Mouse (Mus musculus): ENCODE measurements around the gene Spc25. TPM values are rescaled to one million over a fixed set of nuclear protein-coding genes. Genes with fewer than 3 reads are reported as not detected.

Gene Spc25
- polyA plus RNA-seq, 1 experiment from 2014 or later = 189 TPM

- H3K27me3 ChIP-seq (replicated peaks; ENCODE audit: low read depth, poor library complexity, severe bottlenecking) = no peaks in the 10 kb centered on the region
- H3K27ac ChIP-seq (replicated peaks) = no peak overlapping the region
- no peak for DNase-seq (ENCODE audit: low spot score)
- H3K4me3 ChIP-seq = no peak overlapping the region
- no peaks in the 10 kb centered on the region for H3K36me3 ChIP-seq (replicated peaks)
- H3K9me3 ChIP-seq = no peaks in the 10 kb centered on the region
- WGBS = 85% methylated on average over 9 of the region's 9 CpGs
- H3K4me1 ChIP-seq = no peaks in the 10 kb centered on the region
Measured at GRCm38 (mm10) chr2:69170395-69171077, 35.5 kb downstream of the Spc25 start.

- H3K27ac ChIP-seq (replicated peaks) = no peak overlapping the region
- no peak for DNase-seq (ENCODE audit: low spot score)
- no peak overlapping the region for H3K4me3 ChIP-seq
- no peaks in the 10 kb centered on the region for H3K27me3 ChIP-seq (replicated peaks; ENCODE audit: low read depth, poor library complexity, severe bottlenecking)
- peaks cover 12% of the 10 kb centered on the region for H3K4me1 ChIP-seq
- H3K9me3 ChIP-seq = no peaks in the 10 kb centered on the region
- no peaks in the 10 kb centered on the region for H3K36me3 ChIP-seq (replicated peaks)
Measured at GRCm38 (mm10) chr2:69158907-69159306, 47.1 kb downstream of the Spc25 start.

GRCm38 (mm10) chr2:69156283-69156682, 49.7 kb downstream of the Spc25 start:
- 79% methylated on average over 7 of the region's 7 CpGs for WGBS
- DNase-seq (ENCODE audit: low spot score) = no peak
- Histone ChIP-seq H3K27me3 (replicated peaks; ENCODE audit: low read depth, poor library complexity, severe bottlenecking) (no peaks in the 10 kb centered on the region), H3K9me3 (no peaks in the 10 kb centered on the region), H3K4me3 (no peak overlapping the region), H3K4me1 (peaks cover 7% of the 10 kb centered on the region; the same call in 1 of the 2 replicates), H3K36me3 (replicated peaks) (no peaks in the 10 kb centered on the region), H3K27ac (replicated peaks) (0 out of 2 replicates have a peak overlapping the region, but pooled peaks have one; percentile 32)

GRCm38 (mm10) chr2:69155861-69156260, 50.1 kb downstream of the Spc25 start:
- no peaks in the 10 kb centered on the region for H3K36me3 ChIP-seq (replicated peaks)
- H3K27ac ChIP-seq (replicated peaks) = 0 out of 2 replicates have a peak overlapping the region, but pooled peaks have one; percentile 32
- H3K4me3 ChIP-seq = no peak overlapping the region
- DNase-seq (ENCODE audit: low spot score) = peak; percentile 33
- peaks cover 7% of the 10 kb centered on the region; the same call in 1 of the 2 replicates for H3K4me1 ChIP-seq
- WGBS = 56% methylated on average over 3 of the region's 3 CpGs
- H3K27me3 ChIP-seq (replicated peaks; ENCODE audit: low read depth, poor library complexity, severe bottlenecking) = no peaks in the 10 kb centered on the region
- no peaks in the 10 kb centered on the region for H3K9me3 ChIP-seq

- Histone ChIP-seq H3K36me3 (replicated peaks) (no peaks in the 10 kb centered on the region), H3K27me3 (replicated peaks; ENCODE audit: low read depth, poor library complexity, severe bottlenecking) (no peaks in the 10 kb centered on the region), H3K4me1 (peaks cover 5% of the 10 kb centered on the region; the same call in 1 of the 2 replicates), H3K4me3 (no peak overlapping the region), H3K9me3 (no peaks in the 10 kb centered on the region), H3K27ac (replicated peaks) (no peak overlapping the region)
- WGBS = 63% methylated on average over 5 of the region's 5 CpGs
- no peak for DNase-seq (ENCODE audit: low spot score)
Measured at GRCm38 (mm10) chr2:69150841-69151240, 55.2 kb downstream of the Spc25 start.

- no peak overlapping the region for H3K27ac ChIP-seq (replicated peaks)
- H3K4me1 ChIP-seq = no peaks in the 10 kb centered on the region
- no peak overlapping the region for H3K4me3 ChIP-seq
- no peaks in the 10 kb centered on the region for H3K36me3 ChIP-seq (replicated peaks)
- WGBS = 90% methylated on average over 10 of the region's 10 CpGs
- DNase-seq (ENCODE audit: low spot score) = no peak
- H3K27me3 ChIP-seq (replicated peaks; ENCODE audit: low read depth, poor library complexity, severe bottlenecking) = no peaks in the 10 kb centered on the region
- no peaks in the 10 kb centered on the region for H3K9me3 ChIP-seq
Measured at GRCm38 (mm10) chr2:69149154-69149553, 56.8 kb downstream of the Spc25 start.

GRCm38 (mm10) chr2:69148691-69149090, 57.3 kb downstream of the Spc25 start:
- Histone ChIP-seq H3K36me3 (replicated peaks) (no peaks in the 10 kb centered on the region), H3K27ac (replicated peaks) (no peak overlapping the region), H3K4me1 (no peaks in the 10 kb centered on the region), H3K9me3 (no peaks in the 10 kb centered on the region), H3K27me3 (replicated peaks; ENCODE audit: low read depth, poor library complexity, severe bottlenecking) (no peaks in the 10 kb centered on the region), H3K4me3 (no peak overlapping the region)
- 76% methylated on average over 3 of the region's 3 CpGs for WGBS
- no peak for DNase-seq (ENCODE audit: low spot score)

Other genes with a start within 250 kb of the Spc25 start
- gene Nostrin, start 70.4 kb downstream of the Spc25 start, polyA plus RNA-seq (2016; fragmentation: Nextera tagmentation; extraction: Ambion mirVana) = 0.42 and 0.45 TPM in 2 replicates
- not detected in 2 replicates for gene G6pc2, start 4.9 kb upstream of the Spc25 start, polyA plus RNA-seq (2016; fragmentation: Nextera tagmentation; extraction: Ambion mirVana)
- not detected in 2 replicates for gene Abcb11, start 136.4 kb upstream of the Spc25 start, polyA plus RNA-seq (2016; fragmentation: Nextera tagmentation; extraction: Ambion mirVana)
- gene Dhrs9, start 174.3 kb upstream of the Spc25 start, polyA plus RNA-seq (2016; fragmentation: Nextera tagmentation; extraction: Ambion mirVana) = not detected in 2 replicates

Data from embryonic facial prominence, embryonic 10.5 days (tissue).